Mouse (Mus musculus): ENCODE measurements around the gene Hsd17b14.
"Not testable (repeated sequence)": the region's sequence is repeated elsewhere in the genome, so short reads cannot be mapped to it uniquely, and the experiment has no call there.

The Hsd17b14 gene

DNA sequence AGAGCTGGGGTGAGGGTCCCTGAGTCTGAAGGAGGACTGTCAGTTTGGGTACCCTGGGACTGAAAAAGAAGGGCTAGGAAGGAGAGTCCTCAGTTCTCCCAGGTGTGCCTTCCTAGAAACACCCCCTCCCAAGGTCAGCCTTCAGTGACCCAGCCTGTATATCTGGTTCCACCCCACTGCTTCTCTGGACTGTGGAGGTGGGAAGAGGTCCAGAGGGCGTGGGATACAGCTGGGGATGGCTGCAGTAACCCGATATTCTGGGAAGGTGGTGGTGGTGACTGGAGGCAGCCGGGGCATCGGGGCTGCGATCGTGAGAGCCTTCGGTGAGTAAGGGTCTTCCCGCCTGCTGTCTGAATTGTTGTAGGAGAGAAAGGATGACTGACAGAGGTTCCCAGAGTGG lies at the start of gene Hsd17b14:
Gene Hsd17b14, plus strand, starts transcription at position 150 of the 400 bp plus-strand sequence.
- in situ Hi-C loops (cut with MboI, MseI) = no loop called here

DNA sequence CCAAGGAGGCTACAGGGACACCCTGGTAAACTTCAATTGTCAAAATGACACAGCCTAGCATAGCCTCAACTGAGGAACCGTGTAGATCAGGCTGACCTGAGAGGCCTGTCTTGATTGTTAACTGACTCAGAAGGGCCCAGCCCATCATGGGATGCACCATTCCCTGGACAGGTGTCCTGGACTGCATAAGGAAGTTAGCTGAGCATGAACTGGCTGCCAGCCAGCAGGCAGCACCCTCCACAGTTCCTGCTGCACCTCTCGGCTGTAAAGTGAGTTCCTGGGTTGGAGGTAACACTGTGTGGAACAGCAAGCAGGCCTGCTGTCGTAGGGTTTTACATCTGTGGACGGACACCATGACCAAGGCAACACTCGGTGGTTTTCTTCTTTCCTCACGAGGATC lies 47.1 kb upstream of the Hsd17b14 start:
- in situ Hi-C loops (cut with MboI, MseI) = no loop called here

DNA sequence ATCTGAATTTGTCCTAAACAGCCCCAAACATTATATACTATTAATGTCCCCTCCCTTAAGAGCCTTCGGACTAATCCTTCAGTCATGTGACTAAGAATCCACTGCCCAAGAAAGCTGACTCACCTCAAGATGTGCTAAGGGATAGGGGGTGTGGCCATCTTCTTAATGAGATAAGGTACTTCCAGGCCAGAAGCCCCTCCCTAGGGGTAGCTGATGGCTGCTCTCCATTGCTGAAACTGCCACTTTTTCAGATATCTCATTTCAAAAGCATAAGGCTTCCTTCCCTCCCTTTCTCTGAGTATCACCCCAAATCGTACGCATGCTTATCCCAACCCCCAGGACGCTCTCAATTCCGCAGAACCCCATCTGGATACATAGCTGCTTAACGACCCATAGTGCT lies 46.1 kb upstream of the Hsd17b14 start:
- in situ Hi-C loops (cut with MboI, MseI) = no loop called here

DNA sequence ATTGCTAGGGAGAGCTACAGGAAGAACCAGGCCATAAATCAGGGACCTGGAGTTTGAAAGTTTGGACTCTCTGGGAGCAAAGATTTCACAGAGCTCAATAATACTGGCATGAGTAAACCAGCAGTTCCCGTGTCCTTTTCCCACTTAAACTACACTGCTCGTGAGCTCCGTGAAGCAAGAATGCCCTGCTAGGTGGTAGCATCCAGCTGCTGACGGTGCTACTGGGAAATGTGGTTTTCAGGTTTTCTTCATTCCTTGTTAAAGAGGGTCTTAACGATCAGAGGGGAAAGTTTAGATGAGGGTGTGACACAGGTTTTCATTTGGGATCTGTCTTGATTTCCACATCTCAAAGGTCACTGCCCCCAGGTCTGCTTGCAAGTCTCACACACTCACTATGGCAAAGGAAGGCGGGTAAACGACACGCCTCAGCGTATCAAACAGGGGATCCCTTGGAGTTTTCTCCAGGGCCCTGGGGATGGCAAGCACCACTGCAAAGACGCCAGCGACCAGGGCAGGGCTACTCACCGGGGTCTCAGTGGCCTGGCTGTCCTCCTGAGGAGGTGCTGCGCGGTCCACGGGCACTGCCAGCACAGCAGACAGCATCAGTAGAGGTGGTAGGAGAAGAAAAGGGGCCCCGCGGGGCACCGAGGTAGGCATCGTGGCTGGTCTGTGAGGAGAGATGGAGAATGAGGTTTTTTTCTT lies 45.4 kb upstream of the Hsd17b14 start:
- in situ Hi-C loops (cut with MboI, MseI) = no loop called here

DNA sequence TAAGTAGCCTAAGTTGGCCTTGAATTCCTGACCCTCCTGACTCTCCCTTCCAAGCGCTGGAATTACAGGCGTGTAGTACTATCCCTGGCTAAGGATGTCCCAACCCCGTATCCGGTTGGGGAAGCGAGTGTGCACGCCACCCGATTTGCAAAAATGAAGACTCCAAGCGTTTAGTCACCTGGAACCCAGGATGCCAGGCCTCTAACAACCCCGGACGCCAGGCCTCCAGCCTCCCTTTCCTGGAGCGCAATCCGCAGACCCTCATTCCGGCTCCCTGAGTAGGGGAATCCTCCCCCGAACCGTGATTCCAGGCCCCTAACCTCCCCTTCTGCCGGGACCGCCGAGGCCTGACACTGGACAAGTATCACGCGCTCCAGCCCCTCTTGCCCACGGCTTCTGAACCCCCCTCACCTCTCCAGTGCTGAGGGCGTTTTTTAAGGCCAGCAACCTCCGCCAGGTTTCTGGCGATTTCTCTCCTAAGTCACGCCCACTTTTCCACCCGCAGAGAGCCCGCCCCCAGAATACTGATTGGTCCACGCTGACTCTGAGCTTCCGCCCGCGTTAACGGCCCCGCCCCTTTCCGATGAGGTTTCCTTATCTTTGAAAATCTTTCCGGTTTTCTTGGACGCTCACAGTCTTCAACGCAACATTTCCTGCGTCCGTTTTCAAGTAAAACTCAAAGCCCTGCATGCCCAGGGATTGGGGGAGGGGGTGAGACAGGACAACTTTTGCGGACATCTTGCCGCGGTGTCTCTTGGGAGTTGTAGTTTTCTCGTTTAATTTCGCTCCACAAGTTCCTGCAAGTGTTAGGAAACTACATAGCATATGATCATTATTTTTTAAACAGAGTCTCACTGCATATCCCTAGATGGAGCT lies 44.5 kb upstream of the Hsd17b14 start, which contains the start of gene Nucb1:
Gene Nucb1, minus strand, starts transcription at position 495 of the 876 bp plus-strand sequence.
- in situ Hi-C loops (cut with MboI, MseI) = no loop called here

DNA sequence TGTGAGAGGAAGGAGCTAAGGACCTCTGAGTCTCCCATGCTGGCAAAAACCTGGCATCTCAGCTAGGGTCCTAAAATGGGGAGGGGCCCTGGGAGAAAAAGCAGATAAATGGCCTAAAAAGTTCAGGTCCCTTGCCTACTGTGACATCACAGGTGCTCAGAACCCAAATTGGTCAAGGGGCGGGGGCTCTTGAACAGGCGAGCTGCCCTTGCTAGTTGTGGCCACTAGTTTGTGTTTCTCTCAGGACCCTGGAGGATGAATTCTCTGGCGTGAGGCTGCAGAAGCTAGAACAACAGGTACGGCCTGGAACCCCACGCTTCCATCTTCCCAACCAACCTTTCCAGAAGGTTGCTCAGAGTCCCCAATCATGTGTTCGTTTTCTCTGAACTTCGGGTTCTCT lies 40.3 kb upstream of the Hsd17b14 start:
- in situ Hi-C loops (cut with MboI, MseI) = no loop called here

DNA sequence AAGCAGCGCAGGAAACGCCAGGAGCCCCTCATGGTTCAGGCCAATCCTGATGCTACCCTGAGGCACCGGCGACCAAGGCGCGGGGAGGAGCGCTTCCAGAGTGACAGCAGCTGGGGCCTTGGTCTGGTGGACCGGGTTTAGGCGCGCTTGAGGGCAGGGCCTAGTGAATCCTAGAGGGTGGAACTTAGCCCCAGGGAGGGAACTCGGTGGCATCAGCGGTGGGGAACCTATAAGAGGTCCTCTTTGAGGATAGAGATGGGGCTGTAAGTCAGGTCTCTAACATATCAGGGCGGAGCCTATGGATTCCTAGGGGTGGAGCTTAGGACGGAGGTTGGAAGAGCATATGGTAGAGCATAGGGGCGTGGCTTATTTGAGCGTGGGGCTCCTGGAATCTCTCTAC lies 39.3 kb upstream of the Hsd17b14 start:
- in situ Hi-C loops (cut with MboI, MseI) = no loop called here

DNA sequence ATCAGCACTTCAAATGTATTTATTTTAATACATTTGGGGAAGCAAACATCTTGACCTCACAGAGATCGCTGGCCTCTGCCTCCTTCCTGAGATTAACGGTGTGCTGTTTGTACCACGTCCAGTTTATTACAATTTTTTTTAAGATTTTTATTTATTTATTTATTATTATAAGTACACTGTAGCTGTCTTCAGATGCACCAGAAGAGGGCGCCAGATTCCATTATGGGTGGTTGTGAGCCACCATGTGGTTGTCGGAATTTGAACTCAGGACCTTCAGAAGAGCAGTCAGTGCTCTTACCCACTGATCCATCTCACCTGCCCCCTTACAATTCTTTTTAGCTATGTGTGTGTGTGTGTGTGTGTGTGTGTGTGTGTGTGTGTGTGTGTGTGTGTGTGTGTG lies 37.8 kb upstream of the Hsd17b14 start:
- in situ Hi-C loops (cut with MboI, MseI) = not testable (repeated sequence)

DNA sequence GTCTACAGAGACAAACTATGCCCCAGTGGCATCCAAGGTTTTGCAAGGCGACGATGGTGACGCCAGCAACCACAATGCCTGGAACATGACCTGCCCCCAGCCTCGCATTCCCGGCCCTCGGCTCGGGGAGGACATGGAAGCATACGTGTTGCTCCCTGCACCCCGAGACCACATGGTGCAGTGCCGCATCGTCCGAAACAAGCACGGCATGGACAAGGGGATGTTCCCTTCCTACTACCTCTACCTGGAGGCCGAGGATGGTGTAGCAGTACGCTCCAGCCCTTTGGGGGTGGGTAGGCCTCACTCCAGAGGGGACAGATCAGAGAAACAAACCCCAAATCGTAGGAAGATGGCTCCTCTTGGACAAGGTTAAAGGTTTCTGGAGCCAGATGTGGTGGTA lies 36.1 kb upstream of the Hsd17b14 start:
- in situ Hi-C loops (cut with MboI, MseI) = no loop called here

DNA sequence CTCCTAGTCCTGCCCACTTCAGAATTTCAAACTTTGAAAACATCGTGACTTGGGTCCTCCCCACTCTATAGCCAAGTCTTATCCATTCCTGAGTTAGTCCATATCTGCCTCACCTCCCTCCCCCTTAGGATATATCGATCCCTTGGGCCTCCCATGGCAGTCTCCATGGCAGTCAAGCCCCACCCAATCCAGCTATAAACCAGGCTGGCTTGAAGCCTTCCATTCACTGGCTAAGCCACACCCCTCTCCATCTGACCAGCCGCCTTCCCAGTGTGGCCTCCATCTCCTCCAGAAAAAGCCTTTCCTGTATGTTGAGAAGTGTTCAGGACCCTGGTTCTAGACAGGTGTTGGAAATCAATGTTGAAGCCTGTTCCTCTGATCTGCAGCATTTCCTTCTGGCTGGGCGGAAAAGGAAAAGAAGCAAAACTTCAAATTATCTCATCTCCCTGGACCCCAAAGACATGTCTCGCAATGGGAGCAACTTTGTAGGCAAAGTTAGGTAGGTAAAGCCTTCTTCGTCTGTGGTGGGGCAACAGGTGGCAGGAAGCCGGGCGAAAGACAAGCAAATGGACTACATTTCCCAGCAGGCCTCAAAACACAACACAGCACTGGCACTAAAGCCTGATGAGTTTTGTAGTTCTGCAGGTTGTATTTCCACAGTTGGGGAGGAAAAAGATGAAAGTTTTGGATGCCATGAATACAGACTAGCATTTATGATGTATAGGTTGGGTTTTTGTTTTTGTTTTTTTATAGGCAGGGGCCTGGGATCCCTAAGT lies 35.2 kb upstream of the Hsd17b14 start:
- in situ Hi-C loops (cut with MboI, MseI) = no loop called here

DNA sequence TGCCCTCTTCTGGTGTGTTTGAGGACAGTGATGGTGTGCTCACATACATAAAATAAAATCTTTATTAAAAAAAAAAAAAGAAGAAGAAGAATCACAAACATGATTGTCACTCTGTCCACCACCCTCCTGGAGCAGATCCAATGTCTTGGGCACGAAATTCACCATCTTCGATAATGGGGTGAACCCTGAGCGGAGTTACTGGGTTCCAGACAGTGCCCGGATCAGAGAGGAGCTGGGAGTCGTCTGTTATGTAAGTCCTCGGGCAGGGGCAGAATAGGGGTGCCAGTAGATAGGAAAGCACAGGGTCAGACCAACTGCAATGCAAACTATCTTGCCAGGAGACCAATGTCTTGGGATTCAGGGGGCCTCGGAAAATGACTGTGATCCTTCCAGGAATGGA lies 34.1 kb upstream of the Hsd17b14 start:
- in situ Hi-C loops (cut with MboI, MseI) = no loop called here

DNA sequence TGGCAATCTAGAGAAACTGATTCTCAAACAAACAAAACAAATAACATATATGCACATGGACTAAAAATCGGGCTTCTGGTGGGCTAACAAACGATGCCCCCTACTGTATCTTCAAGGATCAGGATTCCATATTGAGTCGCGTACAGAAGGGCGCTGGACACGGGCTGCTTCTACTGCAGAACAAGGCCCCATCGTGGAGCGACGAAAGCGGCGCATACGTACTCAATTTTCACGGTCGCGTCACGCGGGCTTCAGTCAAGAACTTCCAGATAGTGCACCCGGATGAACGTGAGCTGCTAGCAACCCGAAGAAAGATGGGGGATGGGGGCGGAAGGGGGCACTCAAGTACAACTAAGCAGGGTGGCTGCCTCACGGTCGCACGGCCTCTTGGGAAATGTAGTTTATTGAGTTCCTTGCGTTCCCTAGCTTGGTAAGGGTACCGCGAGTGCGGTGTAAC lies 32.9 kb upstream of the Hsd17b14 start:
- in situ Hi-C loops (cut with MboI, MseI) = no loop called here

DNA sequence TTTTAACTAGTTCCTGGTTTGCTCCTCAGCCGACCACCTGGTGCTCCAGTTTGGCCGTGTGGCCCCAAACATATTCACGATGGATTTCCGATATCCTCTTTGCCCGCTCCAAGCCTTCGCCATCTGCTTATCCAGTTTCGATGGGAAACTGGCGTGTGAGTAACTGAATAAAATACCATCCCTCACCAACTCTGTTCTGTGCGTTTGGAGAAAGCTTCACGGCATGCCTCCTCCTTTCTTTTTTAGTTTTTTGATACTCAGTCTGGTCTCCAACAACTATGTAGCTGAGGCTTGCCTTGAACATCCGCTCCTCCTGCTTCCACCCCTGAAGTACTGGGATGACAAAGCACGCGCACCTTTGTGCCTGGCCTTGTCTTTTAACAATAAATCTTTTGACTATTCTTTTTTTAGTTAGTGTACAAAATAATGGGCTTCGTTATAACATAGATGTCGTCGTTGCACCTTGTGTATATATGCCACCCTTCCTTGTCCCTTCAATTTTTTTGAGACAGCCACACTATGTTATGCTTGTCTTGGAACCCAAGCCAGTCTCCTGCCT lies 32.4 kb upstream of the Hsd17b14 start:
- in situ Hi-C loops (cut with MboI, MseI) = no loop called here

DNA sequence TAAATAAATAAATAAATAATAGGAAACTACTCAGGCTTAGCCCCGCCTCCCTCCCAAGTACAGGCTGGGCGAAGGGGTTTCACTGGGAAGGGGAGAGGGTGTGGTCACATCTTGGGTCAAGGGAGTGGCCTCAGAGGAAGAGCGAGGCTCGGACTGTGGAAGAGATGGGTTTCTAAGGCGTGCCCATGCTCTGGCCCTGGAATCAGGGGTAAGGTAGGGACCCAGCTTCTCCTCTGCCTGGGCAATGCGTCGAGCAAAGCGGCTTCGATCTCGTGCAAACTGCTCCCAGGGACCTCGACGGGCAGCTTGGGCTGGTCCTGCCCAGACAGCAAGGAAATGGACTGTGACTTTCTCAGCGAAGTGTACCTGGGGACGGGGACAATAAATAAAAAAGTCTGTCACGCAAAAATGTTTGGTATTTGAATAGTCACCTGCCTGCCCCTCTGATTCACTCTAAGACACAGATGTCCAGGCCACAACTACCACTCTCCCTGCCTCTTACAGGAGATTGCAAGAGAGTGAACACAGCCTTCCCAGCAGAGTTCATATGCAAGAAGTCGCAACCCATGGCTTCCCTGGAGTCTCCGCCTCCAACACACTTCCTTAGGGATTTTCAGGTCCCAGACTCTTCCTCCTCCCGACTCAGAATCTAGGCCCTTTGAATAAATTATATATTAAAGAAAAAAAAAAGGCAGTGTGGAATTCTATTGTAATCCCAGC lies 31.6 kb upstream of the Hsd17b14 start:
- in situ Hi-C loops (cut with MboI, MseI) = no loop called here

DNA sequence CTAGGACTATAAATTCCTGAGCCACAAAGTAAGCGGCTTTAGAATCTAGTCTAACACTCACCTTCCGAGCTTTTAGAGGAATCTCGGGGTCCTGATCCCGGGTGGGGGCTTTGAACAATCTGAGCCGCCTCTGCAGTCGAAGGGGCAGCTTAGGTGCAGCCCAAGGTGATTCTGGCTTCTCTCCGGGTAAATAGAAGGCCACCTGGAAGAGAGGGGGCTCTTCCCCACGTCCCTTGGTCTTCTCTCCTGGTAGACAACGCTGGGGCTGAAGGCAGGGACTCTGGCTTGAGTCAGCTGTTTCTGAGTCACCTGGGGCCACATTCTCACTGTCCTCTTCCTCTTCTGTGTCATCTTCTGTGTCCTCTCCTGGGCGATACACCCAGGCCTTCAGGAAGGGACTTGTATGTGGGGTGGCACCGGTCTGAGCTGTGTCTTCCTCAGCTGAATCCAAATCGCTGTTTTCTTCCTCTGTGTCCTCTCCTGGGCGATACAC lies 31.0 kb upstream of the Hsd17b14 start:
- in situ Hi-C loops (cut with MboI, MseI) = no loop called here

DNA sequence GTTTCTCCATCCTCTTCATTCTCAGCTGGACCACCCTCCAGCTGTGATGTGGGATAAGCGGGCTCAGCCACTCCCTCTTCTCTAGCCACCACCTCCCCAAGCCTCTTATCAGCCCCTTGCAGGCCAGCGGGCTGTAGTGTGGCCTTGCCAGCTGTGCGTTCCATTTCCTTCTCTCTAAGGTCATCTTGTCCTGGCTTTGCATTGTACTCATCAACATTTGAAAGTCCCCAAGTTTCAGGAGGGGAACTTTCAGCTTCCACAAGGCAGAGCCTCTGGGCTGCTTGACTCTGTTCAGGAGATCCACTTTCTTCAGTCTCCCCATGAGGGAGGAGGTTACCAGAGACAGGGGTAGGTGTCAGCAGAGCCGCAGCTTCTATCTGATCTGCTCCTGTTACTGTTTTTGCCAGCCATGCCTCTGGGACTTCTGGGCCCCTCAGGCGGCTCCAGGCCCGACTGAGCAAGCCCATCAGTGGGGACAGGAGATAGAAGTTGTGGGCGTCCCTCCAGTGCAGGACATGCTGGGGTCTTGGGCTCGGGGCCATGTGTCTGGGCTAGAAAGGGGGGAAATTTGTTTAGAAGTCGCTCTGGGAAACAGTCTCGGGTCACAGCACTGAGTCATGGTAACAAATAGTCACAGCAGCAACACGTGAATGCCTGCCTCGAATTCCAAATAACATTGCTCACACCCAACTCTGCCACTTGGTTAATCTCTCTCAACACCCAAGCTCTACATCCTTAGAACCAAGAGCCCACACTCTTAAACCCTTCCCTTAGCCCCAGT lies 29.7 kb upstream of the Hsd17b14 start:
- in situ Hi-C loops (cut with MboI, MseI) = no loop called here

DNA sequence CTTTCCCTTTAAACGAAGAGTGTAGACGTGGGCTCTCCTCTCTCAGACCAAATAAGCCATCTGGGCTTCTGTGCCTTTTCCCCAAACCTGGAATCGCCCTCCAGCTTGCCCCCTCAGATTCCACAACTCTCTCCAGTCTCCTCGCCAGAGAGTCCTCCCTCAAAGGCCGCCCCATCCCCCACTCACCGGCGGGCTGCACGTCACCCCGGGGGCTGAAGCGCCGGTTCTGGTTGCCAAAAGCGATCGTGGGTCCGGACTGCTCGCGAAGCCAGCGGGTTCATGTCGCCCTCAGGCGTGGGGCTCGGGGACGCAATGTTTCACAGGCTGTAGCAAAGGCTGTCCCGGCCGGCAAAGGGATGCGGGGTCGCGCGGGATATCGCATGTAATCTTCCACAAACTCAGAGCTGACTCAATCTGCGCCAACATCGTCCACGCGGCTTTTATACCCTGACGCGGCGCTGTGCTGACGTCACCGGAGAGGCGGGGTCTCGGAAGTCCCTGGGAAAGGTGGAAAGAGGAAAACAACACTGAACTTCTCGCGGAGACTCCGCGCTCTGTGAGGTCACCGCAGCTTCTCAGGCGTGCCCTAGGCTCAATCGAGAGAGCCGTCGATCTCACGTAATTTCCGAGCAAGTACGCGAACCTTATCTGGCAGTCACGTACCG lies 28.8 kb upstream of the Hsd17b14 start, which contains the start of the genes Ppp1r15a and Plekha4:
Gene Ppp1r15a, minus strand, starts transcription at position 460 of the 665 bp plus-strand sequence.
Gene Plekha4, plus strand, starts transcription at position 522 of the 665 bp plus-strand sequence.
- in situ Hi-C loops (cut with MboI, MseI) = no loop called here

DNA sequence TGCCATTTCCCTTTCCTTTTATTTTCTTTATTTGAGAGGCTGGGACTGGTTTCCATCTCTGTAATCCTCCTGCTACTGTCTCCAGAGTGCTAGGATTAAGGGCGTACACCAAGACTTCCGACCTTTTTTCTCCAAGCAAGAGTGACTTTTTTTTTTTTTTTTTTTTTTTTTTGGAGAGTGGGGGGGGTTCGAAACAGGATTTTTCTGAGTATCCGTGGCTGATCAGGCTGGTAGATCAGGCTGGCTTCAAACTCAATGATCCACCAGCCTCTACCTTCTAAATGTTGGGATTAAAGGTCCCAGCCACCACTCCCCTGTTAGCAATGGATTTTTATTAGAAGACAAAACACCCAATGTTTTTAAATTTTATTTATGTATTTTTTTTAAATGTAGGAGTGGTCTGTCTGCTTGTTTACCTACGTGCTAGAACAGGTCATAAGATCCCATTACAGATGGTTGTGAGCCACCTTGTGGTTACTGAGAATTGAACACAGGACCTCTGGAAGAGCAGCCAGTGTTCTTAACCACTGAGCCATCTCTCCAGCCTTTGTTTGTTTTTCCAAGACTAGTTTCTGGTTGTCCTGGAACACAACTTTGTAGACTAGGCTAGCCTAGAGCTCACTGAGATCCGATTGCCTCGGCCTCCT lies 28.1 kb upstream of the Hsd17b14 start:
- in situ Hi-C loops (cut with MboI, MseI) = no loop called here

DNA sequence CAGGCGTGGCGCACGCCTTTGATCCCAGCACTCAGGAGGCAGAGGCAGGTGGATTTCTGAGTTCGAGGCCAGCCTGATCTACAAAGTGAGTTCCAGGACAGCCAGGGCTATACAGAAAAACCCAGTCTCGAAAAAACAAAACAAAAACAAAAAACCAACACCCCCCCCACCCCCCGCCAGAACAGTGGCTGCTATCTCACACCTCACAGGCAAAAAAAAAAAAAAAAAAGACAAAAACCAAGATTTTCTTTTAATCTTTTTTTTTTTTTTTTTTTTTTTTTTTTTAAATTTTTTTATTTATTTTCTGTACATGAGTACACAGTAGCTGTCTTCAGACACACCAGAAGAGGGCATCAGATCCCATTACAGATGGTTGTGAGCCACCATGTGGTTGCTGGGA lies 27.5 kb upstream of the Hsd17b14 start:
- in situ Hi-C loops (cut with MboI, MseI) = not testable (repeated sequence)

Measured in T-helper 1 cell (primary cell).